Mouse (Mus musculus) midbrain, embryonic 11.5 days (tissue): Measurements from ENCODE around the gene Srsf3. TPM values are rescaled to one million over a fixed set of nuclear protein-coding genes. Genes with fewer than 3 reads are reported as not detected.

Source experiments
- ATAC-seq: fragments of 200-750 bp; cut with Nextera tagmentation; 2 replicates; pipeline ENCODE4 v1.8.0; 2017; ENCODE audit warnings: moderate TSS enrichment, moderate library complexity; ENCODE audit not compliant: low FRiP score
- DNase-seq: peaks from one replicate; pipeline ENCODE4 v3.0.0; 2015; ENCODE audit warnings: low spot score; ENCODE audit errors: missing footprints
- H3K27ac ChIP-seq: fragments of 300-500 bp; sonication (generic); 2 replicates; pipeline ENCODE4 v1.5.1; 2014; ENCODE audit warnings: low read depth, low read length
- H3K27me3 ChIP-seq: fragments of 300-500 bp; sonication (generic); 2 replicates; pipeline ENCODE4 v1.6.1; 2014; ENCODE audit warnings: mild to moderate bottlenecking, low read length, moderate library complexity, mixed read lengths; ENCODE audit not compliant: control insufficient read depth, insufficient read depth
- H3K36me3 ChIP-seq: fragments of 300-500 bp; sonication (generic); 2 replicates; pipeline ENCODE4 v1.6.1; 2014; ENCODE audit warnings: mild to moderate bottlenecking, low read length, moderate library complexity, mixed read lengths; ENCODE audit not compliant: control insufficient read depth, insufficient read depth
- H3K4me1 ChIP-seq: fragments of 300-500 bp; sonication (generic); 2 replicates; pipeline ENCODE4 v1.6.1; 2014; ENCODE audit warnings: low read length; ENCODE audit not compliant: control insufficient read depth, insufficient read depth
- H3K4me2 ChIP-seq: fragments of 300-500 bp; sonication (generic); 2 replicates; pipeline ENCODE4 v1.6.1; 2014; ENCODE audit warnings: mild to moderate bottlenecking, moderate library complexity
- H3K4me3 ChIP-seq: fragments of 300-500 bp; sonication (generic); 2 replicates; pipeline ENCODE4 v1.5.1; 2014; ENCODE audit warnings: low read depth, low read length
- H3K9ac ChIP-seq: fragments of 300-500 bp; sonication (generic); 2 replicates; pipeline ENCODE4 v1.6.1; 2014; ENCODE audit warnings: low read length
- H3K9me3 ChIP-seq: fragments of 300-500 bp; sonication (generic); 2 replicates; pipeline ENCODE4 v1.6.1; 2016; ENCODE audit warnings: low read length; ENCODE audit not compliant: control insufficient read depth
- WGBS: fragments of 180-500 bp; shearing (Covaris S2); extraction: QIAGEN DNeasy Blood & Tissue Kit; methylation state at CpG from one replicate; pipeline ENCODE4 v1.1.7; 2014; 5-methylcytosine and 5-hydroxymethylcytosine counted together
- polyA plus RNA-seq: library from polyadenylated mRNA; unstranded; fragments of >200 nt; fragmentation: Nextera tagmentation; extraction: Ambion mirVana; gene quantifications from 2 replicates; pipeline ENCODE4 v1.2.1, GENCODE M21; 2014

Srsf3 gene
- polyA plus RNA-seq, 1 experiment from 2014 or later = 899 TPM

GRCm38 (mm10) chr17:29073313-29073712, 40.9 kb downstream of the Srsf3 start:
- ATAC-seq = no peak
- no peak overlapping the region for H3K27ac ChIP-seq
- peak; percentile 69 for DNase-seq
- no peak overlapping the region for H3K4me3 ChIP-seq
- no peak overlapping the region for H3K9ac ChIP-seq
- H3K4me2 ChIP-seq = no peak overlapping the region
- no peaks in the 10 kb centered on the region for H3K9me3 ChIP-seq
- WGBS = 60% methylated on average over 5 of the region's 5 CpGs
- H3K4me1 ChIP-seq = peaks cover 7% of the 10 kb centered on the region
- H3K36me3 ChIP-seq = no peaks in the 10 kb centered on the region
- H3K27me3 ChIP-seq = no peaks in the 10 kb centered on the region; the same call in 1 of the 2 replicates

DNA sequence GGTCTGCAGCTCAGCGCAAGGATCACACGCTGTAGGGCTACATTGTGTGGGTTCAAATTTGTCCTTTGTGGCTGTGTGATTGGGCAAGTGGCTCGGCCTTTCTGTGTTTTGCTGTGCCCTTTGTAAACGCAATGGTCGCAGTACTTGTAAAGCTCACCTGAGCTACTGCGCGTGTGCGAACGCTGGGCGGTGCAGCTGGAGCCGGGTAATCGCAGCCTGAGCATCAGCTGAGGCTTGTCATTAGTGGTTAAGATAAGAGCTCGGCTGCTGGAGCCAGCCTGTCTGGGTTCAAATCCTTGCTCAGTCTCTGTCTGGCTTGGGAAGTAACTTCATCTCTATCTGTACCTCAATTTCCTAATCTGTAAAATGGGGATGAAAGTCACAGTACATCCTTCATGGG, 41.7 kb downstream of the Srsf3 start:
- Histone ChIP-seq H3K4me1 (peaks cover 15% of the 10 kb centered on the region), H3K4me3 (no peak overlapping the region), H3K9me3 (no peaks in the 10 kb centered on the region), H3K36me3 (no peaks in the 10 kb centered on the region), H3K27ac (no peak overlapping the region), H3K27me3 (peaks cover 2% of the 10 kb centered on the region; the same call in 1 of the 2 replicates), H3K9ac (no peak overlapping the region), H3K4me2 (no peak overlapping the region)
- 84% methylated on average over 13 of the region's 13 CpGs for WGBS
- ATAC-seq (no peak), DNase-seq (peak; percentile 57)

DNA sequence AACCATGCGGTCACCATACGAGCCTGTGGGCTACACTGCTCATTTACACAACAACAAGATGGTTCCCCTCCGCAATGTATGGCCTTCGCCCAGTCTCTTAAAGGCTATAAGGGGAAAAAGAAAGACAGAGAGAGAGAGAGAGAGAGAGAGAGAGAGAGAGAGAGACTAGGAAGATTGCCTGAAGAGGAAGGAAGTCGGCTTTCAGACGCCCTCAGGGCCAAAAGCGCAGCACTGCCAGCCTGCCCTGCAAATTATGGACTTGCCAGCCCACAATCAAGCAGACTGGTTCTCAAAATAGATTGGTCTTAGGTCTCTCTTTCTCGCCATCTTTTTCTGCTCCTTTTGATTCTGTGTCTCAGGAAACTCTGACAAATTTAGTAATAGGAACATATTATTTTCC, 43.8 kb downstream of the Srsf3 start:
- peaks cover 20% of the 10 kb centered on the region for H3K4me1 ChIP-seq
- no peak overlapping the region for H3K4me2 ChIP-seq
- no peaks in the 10 kb centered on the region for H3K36me3 ChIP-seq
- peaks cover 10% of the 10 kb centered on the region for H3K27me3 ChIP-seq
- no peak overlapping the region for H3K9ac ChIP-seq
- ATAC-seq = no peak
- 89% methylated on average over 8 of the region's 8 CpGs for WGBS
- DNase-seq = no peak
- H3K4me3 ChIP-seq = no peak overlapping the region
- H3K27ac ChIP-seq = no peak overlapping the region
- H3K9me3 ChIP-seq = no peaks in the 10 kb centered on the region

DNA sequence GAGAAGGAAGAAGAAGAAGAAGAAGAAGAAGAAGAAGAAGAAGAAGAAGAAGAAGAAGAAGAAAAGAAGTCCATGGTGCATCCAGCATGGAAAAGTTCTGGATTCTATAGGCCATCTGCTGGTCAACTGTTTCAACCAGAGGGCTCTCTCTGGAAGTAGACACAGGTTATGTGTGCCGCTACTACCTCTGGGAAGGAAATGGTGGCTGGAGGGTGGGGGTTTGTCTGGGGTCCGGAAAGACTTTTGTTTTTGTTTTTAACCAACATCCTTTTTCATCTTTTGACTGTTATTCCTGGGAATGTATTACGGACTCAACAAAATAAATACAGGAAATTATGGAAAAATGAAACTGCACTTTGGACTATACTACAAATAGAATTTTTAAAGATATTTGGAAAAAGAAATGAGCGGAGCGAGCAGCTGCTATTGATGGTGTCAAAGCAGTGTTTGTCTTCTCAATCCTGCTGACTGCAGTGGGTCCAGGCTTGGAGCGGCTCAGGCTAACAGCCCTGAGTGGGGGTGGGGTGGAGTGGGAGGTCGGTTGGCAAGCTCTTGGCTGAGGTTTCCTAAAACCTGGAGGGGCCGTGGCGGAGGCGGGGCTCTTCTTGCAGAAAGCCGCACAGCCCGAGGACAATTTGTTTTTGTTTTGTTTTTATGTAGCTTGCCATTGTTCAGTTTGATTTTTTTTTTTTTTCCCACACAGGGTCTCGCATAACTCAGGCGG, 45.5 kb downstream of the Srsf3 start:
- 24% methylated on average over 14 of the region's 14 CpGs for WGBS
- Histone ChIP-seq H3K4me3 (no peak overlapping the region; the same call in 1 of the 2 replicates), H3K27ac (no peak overlapping the region), H3K36me3 (no peaks in the 10 kb centered on the region), H3K9ac (peak overlapping the region; percentile 36; the same call in 1 of the 2 replicates), H3K4me2 (peak overlapping the region; percentile 35), H3K27me3 (peaks cover 19% of the 10 kb centered on the region), H3K9me3 (no peaks in the 10 kb centered on the region), H3K4me1 (peaks cover 23% of the 10 kb centered on the region)
- DNase-seq (peak; percentile 90), ATAC-seq (no peak; the same call in 1 of the 2 replicates)

GRCm38 (mm10) chr17:29078519-29079383, 46.3 kb downstream of the Srsf3 start:
- H3K4me2 ChIP-seq = peak overlapping the region; percentile 35
- peaks cover 20% of the 10 kb centered on the region for H3K4me1 ChIP-seq
- no peaks in the 10 kb centered on the region for H3K36me3 ChIP-seq
- H3K27ac ChIP-seq = no peak overlapping the region; the same call in 1 of the 2 replicates
- no peak overlapping the region; the same call in 1 of the 2 replicates for H3K4me3 ChIP-seq
- 6% methylated on average over 25 of the region's 25 CpGs for WGBS
- peak; percentile 86 for DNase-seq
- peaks cover 19% of the 10 kb centered on the region for H3K27me3 ChIP-seq
- H3K9me3 ChIP-seq = no peaks in the 10 kb centered on the region
- no peak for ATAC-seq
- peak overlapping the region; percentile 36; the same call in 1 of the 2 replicates for H3K9ac ChIP-seq

DNA sequence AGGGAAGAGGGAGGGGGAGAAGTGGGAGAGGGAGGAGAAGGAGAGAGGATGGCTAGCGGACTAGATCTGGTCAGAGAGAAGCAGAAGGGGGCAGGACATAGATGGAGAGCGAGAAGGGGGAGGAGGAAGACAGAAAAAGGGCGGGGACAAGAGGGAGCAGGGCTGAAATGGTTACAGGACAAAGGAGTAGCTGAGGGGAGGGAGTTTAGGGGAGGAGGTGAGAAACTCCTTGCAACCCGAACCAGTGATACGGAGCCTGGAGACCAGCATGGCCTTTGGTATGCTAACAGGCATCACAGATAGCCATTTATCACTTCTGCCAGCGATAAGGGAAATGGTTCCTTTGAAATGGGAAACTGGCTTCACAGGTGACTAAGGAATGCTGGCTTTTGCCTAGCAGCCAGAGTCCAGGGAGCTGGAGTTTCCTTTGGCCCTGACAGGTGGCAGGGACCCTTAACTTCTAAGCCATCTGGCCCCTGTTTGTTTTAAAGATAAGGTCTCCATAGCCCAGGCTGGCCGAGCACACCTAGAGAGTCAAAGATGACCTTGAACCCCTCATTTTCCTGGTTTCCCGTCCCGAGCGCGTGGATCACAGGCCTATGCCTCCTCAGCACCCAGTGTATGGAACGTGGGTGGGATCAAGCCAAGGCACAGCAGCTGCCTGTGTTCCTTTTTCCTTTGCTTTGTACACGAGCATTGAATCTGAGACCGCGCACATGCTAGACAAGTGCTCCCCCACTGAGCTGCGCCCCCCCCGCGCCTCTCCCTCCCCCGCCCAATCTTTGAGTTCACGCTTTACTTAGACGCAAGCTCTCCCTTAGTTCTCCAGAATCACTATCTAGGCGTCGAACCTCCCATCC, 48.6 kb downstream of the Srsf3 start:
- Histone ChIP-seq H3K4me1 (peaks cover 20% of the 10 kb centered on the region), H3K36me3 (no peaks in the 10 kb centered on the region), H3K4me2 (peak overlapping the region; percentile 21), H3K9me3 (no peaks in the 10 kb centered on the region), H3K27me3 (peaks cover 19% of the 10 kb centered on the region), H3K9ac (peak overlapping the region; percentile 11; the same call in 1 of the 2 replicates), H3K4me3 (no peak overlapping the region), H3K27ac (no peak overlapping the region)
- ATAC-seq (no peak; the same call in 1 of the 2 replicates), DNase-seq (peak; percentile 89)
- WGBS = 3% methylated on average over 23 of the region's 23 CpGs

DNA sequence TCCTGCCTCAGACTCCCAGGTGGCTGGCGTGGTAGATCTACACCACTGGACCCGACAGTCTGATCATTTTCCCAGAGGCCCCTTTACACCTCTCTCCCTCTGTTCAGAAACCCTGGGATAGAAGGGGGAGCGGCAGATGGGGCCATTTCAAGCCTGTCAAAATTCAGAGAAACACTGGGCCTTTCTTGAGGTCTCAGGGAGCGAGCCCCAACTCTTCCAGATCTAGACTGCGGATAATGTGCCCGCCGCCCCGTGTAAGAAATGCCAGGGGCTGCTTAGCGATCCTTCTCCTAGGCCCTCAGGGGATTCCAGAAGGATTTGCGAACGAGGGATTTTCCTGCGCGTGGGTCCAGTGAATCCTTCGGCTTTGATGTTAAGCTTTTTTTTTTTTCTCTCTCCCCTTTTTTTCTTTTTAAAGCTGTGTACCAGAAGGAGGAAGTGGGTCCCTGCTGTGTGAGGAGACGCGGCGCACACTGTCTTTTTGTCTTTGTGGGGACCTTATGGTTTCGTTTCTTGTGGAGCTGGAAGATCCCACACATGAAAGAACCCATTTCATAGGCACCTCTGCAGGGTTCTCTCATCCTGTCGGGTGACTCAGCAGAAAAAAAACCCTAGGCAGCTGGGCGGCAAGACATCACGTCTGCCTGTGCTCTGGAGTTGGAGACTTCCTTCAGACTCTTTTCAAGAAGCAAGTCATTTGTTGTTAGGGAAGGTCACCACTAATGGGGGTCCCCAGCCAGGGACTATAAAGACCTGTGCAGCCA, 49.4 kb downstream of the Srsf3 start:
- Histone ChIP-seq H3K27ac (no peak overlapping the region), H3K4me3 (no peak overlapping the region)
- DNase-seq = peak; percentile 92

GRCm38 (mm10) chr17:29083586-29083985, 51.2 kb downstream of the Srsf3 start:
- Histone ChIP-seq H3K4me2 (no peak overlapping the region), H3K27ac (no peak overlapping the region), H3K4me1 (peaks cover 15% of the 10 kb centered on the region), H3K36me3 (no peaks in the 10 kb centered on the region), H3K9ac (no peak overlapping the region), H3K9me3 (no peaks in the 10 kb centered on the region), H3K27me3 (peaks cover 19% of the 10 kb centered on the region), H3K4me3 (no peak overlapping the region)
- ATAC-seq (no peak), DNase-seq (no peak)
- whole genome bisulfite sequencing = 86% methylated on average over 8 of the region's 8 CpGs

More for the DNA sequence above, 49.4 kb downstream of the Srsf3 start:
- H3K27me3 ChIP-seq = peaks cover 19% of the 10 kb centered on the region
- no peaks in the 10 kb centered on the region for H3K36me3 ChIP-seq
- no peak for ATAC-seq
- WGBS = 3% methylated on average over 21 of the region's 21 CpGs
- H3K9me3 ChIP-seq = no peaks in the 10 kb centered on the region
- H3K9ac ChIP-seq = peak overlapping the region; percentile 11; the same call in 1 of the 2 replicates
- H3K4me2 ChIP-seq = peak overlapping the region; percentile 21; the same call in 1 of the 2 replicates
- H3K4me1 ChIP-seq = peaks cover 20% of the 10 kb centered on the region
